Mouse (Mus musculus) intestine, postnatal 0 days (tissue): ENCODE measurements around the gene Nup153. TPM values are rescaled to one million over a fixed set of nuclear protein-coding genes. Genes with fewer than 3 reads are reported as not detected.

ENCODE experiments used
- ATAC-seq: fragments of 200-750 bp; cut with Nextera tagmentation; 2 replicates; pipeline ENCODE4 v1.8.0; 2017; ENCODE audit warnings: mild to moderate bottlenecking, moderate TSS enrichment, moderate library complexity
- H3K27ac ChIP-seq: fragments of 300-500 bp; sonication (generic); 2 replicates; pipeline ENCODE4 v1.5.1; 2014; ENCODE audit warnings: mild to moderate bottlenecking, low read depth, low read length, moderate library complexity
- H3K27me3 ChIP-seq: fragments of 300-500 bp; sonication (generic); replicated peaks from 2 replicates; pipeline ENCODE4 v1.6.1; 2014; ENCODE audit warnings: low read length, mixed read lengths; ENCODE audit not compliant: control insufficient read depth, insufficient read depth
- H3K36me3 ChIP-seq: fragments of 300-500 bp; sonication (generic); 2 replicates; pipeline ENCODE4 v1.6.1; 2014; ENCODE audit warnings: mild to moderate bottlenecking, moderate library complexity; ENCODE audit not compliant: control insufficient read depth, insufficient read depth
- H3K4me1 ChIP-seq: fragments of 300-500 bp; sonication (generic); replicated peaks from 2 replicates; pipeline ENCODE4 v1.6.1; 2014; ENCODE audit warnings: antibody characterized with exemption, low read length, mixed read lengths; ENCODE audit not compliant: control insufficient read depth, insufficient read depth
- H3K4me2 ChIP-seq: fragments of 300-500 bp; sonication (generic); replicated peaks from 2 replicates; pipeline ENCODE4 v1.6.1; 2014; ENCODE audit warnings: low read depth, mild to moderate bottlenecking, moderate library complexity
- H3K4me3 ChIP-seq: fragments of 300-500 bp; sonication (generic); 2 replicates; pipeline ENCODE4 v1.5.1; 2014; ENCODE audit warnings: low read depth, low read length
- H3K9ac ChIP-seq: fragments of 300-500 bp; sonication (generic); 2 replicates; pipeline ENCODE4 v1.6.1; 2014; ENCODE audit warnings: mild to moderate bottlenecking, low read depth, low read length
- H3K9me3 ChIP-seq: fragments of 300-500 bp; sonication (generic); 2 replicates; pipeline ENCODE4 v1.6.1; 2016; ENCODE audit warnings: mixed run types; ENCODE audit not compliant: control insufficient read depth
- CTCF ChIP-seq: sonication (generic); IDR thresholded peaks from 2 replicates; pipeline ENCODE4 v1.5.1; 2016; ENCODE audit warnings: low read depth, mild to moderate bottlenecking, control low read depth, antibody characterized with exemption, moderate library complexity
- WGBS: fragments of 180-500 bp; shearing (Covaris S2); extraction: QIAGEN DNeasy Blood & Tissue Kit; methylation state at CpG from one replicate; pipeline ENCODE4 v1.1.7; 2014; 5-methylcytosine and 5-hydroxymethylcytosine counted together
- polyA plus RNA-seq: library from polyadenylated mRNA; unstranded; fragments of >200 nt; fragmentation: Nextera tagmentation; extraction: Ambion mirVana; gene quantifications from 2 replicates; pipeline ENCODE4 v1.2.1, GENCODE M21; 2015

Gene Nup153
- polyA plus RNA-seq, 1 experiment from 2014 or later: 6.5 TPM

- Histone ChIP-seq H3K9ac (no peak overlapping the region), H3K4me1 (no peaks in the 10 kb centered on the region), H3K4me2 (no peak overlapping the region), H3K27ac (no peak overlapping the region), H3K9me3 (peaks cover 6% of the 10 kb centered on the region; the same call in 1 of the 2 replicates), H3K36me3 (no peaks in the 10 kb centered on the region), H3K4me3 (no peak overlapping the region), H3K27me3 (no peaks in the 10 kb centered on the region)
- 80% methylated on average over 10 of the region's 10 CpGs for whole genome bisulfite sequencing
- ATAC-seq: no peak
- TF ChIP-seq CTCF: no peak
These were observed 86.9 kb downstream of the Nup153 start for GRCm38 (mm10) chr13:46640608-46641468.

- H3K36me3 ChIP-seq: no peaks in the 10 kb centered on the region
- no peak overlapping the region for H3K27ac ChIP-seq
- no peak overlapping the region for H3K4me2 ChIP-seq
- 68% methylated on average over 6 of the region's 6 CpGs for WGBS
- H3K9me3 ChIP-seq: no peaks in the 10 kb centered on the region
- ATAC-seq: no peak
- no peak overlapping the region for H3K4me3 ChIP-seq
- no peak for TF ChIP-seq CTCF
- H3K4me1 ChIP-seq: no peaks in the 10 kb centered on the region
- H3K27me3 ChIP-seq: no peaks in the 10 kb centered on the region
- no peak overlapping the region for H3K9ac ChIP-seq
These were observed 93.6 kb downstream of the Nup153 start for GRCm38 (mm10) chr13:46634133-46634488.

- ATAC-seq: no peak
- WGBS: 74% methylated on average over 18 of the region's 18 CpGs
- H3K4me2 ChIP-seq: no peak overlapping the region
These were observed 94.2 kb downstream of the Nup153 start for GRCm38 (mm10) chr13:46633320-46634132.

GRCm38 (mm10) chr13:46632796-46633195, 94.9 kb downstream of the Nup153 start:
- no peak for ATAC-seq
- WGBS: 34% methylated on average over 4 of the region's 4 CpGs
- H3K9me3 ChIP-seq: no peaks in the 10 kb centered on the region
- no peak for TF ChIP-seq CTCF
- H3K4me1 ChIP-seq: no peaks in the 10 kb centered on the region
- H3K4me3 ChIP-seq: no peak overlapping the region
- H3K36me3 ChIP-seq: no peaks in the 10 kb centered on the region
- no peak overlapping the region for H3K27ac ChIP-seq
- H3K27me3 ChIP-seq: no peaks in the 10 kb centered on the region
- H3K9ac ChIP-seq: no peak overlapping the region
- no peak overlapping the region for H3K4me2 ChIP-seq

More at GRCm38 (mm10) chr13:46633320-46634132, 94.2 kb downstream of the Nup153 start:
- TF ChIP-seq CTCF: no peak
- Histone ChIP-seq H3K36me3 (no peaks in the 10 kb centered on the region), H3K9me3 (no peaks in the 10 kb centered on the region), H3K9ac (no peak overlapping the region), H3K27me3 (no peaks in the 10 kb centered on the region), H3K4me3 (no peak overlapping the region), H3K27ac (no peak overlapping the region), H3K4me1 (no peaks in the 10 kb centered on the region)

Other genes with a start within 250 kb of the Nup153 start
- gene Cap2, start 226.1 kb downstream of the Nup153 start, polyA plus RNA-seq: 6.3 and 7.0 TPM in 2 replicates
- 14.9 and 15.9 TPM in 2 replicates for gene Fam8a1, start 58.4 kb downstream of the Nup153 start, polyA plus RNA-seq
- 11.3 and 12.3 TPM in 2 replicates for gene Kif13a, start 201.9 kb upstream of the Nup153 start, polyA plus RNA-seq